Mouse (Mus musculus) frontal cortex, postnatal 25 days (tissue): ENCODE data around the gene Gm45213.

ENCODE experiments used
- DNase-seq, 2 experiments: peaks; one replicate each; pipeline ENCODE4 v3.0.0; 2022; ENCODE audit warnings: low spot score in 2 of 2

The Gm45213 gene

DNA sequence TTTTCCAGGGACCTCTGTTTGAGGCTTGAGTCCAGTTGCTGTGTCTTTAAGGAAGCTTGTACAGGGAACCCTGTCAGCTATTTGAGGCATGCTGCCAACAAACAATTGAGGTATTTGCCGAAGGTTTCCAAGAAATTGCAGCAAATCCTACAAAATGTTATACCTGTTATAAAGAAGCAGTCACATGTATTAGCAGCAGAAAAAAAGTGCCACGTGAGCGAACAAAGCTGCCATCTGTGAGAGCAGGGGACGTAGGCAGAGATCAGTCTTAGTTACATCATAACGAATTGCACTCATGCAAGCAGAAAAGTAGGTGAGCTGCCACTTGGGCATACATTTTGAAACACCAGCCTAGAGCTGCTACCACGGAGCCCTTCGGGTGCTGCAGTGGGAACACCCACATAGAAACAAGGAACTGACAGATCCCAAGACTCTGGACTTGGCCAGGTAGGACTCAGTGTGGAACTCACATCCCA, 63.2 kb downstream of the Gm45213 start:
- no peak for DNase-seq

DNA sequence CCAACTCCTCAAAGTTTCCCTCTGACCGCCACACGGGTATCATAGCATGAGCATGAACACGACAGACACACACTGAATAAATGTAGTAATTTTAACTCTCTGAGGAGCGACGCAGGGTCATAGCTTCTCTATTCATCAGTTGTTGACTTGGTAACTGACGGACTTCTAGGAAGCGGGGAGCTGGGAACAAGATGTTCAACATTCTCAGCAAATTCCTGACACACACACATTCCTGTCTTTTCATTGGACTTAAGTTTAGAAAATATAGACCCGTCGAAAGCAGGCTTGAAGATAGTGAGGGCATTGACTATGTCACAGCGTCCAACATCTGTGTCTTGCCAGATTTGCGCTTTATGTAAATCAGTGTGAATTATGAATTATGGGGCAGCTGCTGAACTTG, 63.8 kb downstream of the Gm45213 start:
- DNase-seq, result no peak

DNA sequence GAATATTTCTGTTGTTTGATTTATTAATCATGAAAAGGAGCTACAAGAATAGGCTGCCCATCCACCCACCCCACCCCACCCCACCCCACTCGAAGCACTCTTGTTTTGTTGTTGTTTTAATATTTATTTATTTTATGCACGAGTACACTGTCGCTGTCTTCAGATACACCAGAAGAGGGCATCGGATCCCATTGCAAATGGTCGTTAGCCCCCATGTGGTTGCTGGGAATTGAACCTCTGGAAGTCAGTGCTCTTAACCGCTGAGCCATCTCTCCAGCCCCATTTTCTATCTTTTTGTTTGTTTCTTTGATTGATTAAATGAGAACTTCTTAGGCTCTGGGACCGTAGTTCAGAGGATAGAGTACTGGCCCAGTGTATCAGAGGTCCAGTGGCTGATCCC, 64.5 kb downstream of the Gm45213 start:
- DNase-seq, result no peak

DNA sequence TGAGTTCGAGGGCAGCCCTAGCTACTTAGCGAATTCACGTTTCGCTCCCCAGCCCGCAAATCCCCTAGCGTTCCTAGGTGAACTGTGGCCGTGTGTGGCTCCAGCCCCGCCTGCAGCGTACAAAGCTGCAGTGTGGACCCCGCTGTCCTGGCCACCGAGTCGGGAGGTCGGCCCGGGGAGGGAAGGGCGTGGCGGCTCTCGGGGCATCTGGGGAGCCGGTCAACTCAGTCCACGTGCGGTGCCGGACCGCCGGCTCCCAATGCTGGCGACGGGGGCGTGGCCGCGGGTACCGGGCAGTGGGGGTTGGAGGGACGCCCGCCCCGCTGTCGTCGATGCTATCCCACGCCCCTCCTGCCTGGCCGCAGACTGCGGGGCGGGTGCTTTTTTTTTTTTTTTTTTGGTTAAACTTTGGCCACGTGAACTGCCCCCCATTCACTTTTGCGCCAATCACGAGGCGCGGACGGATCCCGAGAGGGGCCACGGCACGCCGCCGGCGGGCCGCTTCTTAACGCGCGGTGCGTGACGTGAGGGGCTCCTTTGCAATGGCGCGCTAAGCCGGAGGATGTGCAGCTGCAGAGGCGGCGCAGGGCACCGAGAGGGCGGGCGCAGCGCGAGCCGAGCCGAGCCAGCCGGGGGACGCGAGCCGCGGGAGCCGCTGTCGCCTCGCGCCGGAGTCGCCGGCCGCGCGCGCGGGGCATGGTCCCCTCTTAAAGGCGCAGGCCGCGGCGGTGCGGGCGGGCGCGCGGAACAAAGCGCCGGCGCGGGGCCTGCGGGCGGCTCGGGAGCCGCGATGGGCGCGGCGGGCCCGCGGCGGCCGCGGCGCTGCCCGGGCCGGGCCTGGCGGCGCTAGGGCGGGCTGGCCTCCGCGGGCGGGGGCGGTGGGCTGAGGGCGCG, 65.8 kb downstream of the Gm45213 start, which contains the start of gene Chsy1:
Gene Chsy1, plus strand, starts transcription at position 555 of the 894 bp plus-strand sequence.
- peak; percentile 82 to 88 for DNase-seq

GRCm38 (mm10) chr7:66109855-66110635, 66.6 kb downstream of the Gm45213 start:
- DNase-seq, result no peak

DNA sequence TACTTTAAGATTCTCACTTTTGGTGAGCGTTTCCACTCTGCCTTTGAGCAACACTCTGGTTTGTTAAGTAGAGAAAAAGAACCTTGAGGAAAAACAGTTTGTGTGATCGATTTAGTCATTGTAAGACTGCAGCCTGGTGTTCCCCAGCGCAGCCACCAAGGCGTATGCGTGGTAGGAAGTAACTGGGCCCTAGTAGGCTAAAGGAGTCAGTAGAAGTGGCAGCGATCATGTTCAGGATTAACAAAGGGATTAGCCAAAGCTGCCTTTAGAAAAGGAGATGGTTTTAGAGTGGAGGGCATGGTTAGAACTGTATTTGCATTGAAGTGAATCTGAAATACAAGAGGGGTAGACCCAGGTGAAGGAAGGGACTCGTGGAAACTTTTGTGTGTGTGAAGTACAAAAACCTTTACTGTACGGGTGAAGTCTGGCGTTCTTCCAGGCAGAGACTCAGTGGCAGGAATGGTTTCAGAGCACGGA, 67.3 kb downstream of the Gm45213 start:
- no peak for DNase-seq

DNA sequence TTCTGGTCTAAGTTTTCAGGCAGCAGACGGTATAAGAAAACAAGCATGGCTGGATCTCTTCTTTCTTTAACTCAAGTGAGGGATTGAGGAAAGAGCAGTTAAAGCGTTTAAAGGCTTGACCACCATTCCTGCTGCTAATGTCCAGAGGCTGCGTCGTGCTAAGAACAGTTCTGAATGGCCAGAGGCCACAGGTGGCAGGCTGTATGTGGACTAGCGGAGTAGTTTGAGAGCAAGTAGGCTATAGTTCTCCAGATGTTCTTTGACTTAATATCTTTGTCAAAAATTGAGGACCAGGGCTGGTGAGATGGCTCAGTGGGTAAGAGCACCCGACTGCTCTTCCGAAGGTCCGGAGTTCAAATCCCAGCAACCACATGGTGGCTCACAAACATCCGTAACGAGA, 67.8 kb downstream of the Gm45213 start:
- DNase-seq, result no peak
